Mouse (Mus musculus) activated CD4-positive, CD25-positive, alpha-beta regulatory T cell, adult 4 months (primary cell): ENCODE measurements around the gene Sumf1. TPM values are rescaled to one million over a fixed set of nuclear protein-coding genes. Genes with fewer than 3 reads are reported as not detected.
A peak's percentile ranks its signal among the peaks of the same experiment; 100 is the strongest.

Source experiments
- ATAC-seq: one replicate; pipeline ENCODE4 v1.8.0; 2017
- polyA plus RNA-seq, 2 experiments: library from polyadenylated mRNA; unstranded; fragments of 100-300 nt; shearing (Covaris generic); gene quantifications; one replicate each; pipeline ENCODE4 v1.2.1; 2017

Gene Sumf1
- polyA plus RNA-seq, 2 experiments from 2014 or later: 6.3 to 7.6 TPM

DNA sequence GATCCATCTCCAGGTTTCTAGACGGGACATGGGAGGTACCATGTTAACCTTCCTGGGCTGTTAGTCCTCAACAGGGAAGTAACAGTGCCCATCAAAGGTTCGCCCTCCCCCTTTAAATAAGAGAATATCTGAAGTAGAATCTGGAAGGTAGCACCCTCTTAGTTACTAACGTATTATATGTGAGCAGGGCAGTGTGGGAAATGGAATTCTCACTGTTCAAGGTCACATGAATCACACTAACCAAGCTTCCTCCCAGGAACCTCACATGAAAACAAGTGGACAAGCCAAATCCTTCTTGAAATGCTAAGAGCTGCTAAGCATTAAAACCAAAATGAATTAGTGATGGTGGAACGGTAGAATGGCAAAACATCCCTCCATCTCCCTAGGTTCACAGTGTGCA, 38.7 kb downstream of the Sumf1 start:
- ATAC-seq: no peak

DNA sequence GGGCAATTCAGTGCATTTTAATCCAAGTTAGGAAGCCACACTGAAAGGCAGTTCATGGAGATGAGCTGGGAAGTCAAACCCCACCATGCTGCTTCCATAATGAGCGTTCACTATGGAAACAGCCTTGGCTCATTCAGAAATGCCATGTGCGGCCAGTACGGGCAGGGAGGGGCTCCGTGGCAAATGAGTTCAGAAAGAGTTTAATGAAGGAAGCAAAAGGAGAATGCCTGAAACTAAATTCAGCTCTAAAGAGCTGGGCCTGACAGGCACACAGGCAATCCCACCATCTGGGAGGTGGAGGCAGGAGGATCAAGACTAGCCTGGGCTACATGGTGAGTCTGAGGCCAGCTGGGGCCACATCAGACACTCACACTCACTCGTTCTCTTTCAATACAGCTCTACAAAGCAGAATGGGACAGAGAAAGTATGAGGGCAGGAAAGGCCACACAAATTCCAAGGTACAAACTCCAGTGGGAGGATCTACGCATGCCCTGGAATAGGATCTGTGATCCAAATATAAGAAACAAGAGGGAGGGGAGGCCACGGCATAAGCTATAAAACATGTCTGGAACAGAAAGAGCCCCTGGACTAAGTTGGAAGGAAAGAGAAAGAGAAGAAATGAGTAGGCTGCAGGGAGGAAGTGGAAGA, 39.3 kb downstream of the Sumf1 start:
- no peak for ATAC-seq

- ATAC-seq: no peak
These were observed 40.1 kb downstream of the Sumf1 start for GRCm38 (mm10) chr6:108145241-108145640.

DNA sequence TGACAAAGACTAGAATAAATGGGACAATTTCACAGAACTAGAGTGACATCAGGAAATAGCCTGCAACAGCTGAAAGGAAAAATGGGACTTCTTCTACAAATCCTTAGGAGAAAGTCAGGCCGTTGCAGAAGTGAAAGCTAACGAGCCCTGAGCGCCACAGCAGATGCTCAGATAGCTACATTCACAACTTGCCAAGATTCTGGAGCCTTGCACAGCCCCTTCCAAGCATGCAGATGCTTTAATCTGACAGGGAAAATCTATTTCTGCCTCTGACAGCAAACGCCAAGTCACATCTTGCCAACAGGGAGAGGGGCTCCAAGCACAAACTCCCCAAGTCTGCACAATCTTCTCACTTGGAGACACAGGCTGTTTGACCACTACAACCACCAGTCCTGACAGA, 42.6 kb downstream of the Sumf1 start:
- no peak for ATAC-seq

DNA sequence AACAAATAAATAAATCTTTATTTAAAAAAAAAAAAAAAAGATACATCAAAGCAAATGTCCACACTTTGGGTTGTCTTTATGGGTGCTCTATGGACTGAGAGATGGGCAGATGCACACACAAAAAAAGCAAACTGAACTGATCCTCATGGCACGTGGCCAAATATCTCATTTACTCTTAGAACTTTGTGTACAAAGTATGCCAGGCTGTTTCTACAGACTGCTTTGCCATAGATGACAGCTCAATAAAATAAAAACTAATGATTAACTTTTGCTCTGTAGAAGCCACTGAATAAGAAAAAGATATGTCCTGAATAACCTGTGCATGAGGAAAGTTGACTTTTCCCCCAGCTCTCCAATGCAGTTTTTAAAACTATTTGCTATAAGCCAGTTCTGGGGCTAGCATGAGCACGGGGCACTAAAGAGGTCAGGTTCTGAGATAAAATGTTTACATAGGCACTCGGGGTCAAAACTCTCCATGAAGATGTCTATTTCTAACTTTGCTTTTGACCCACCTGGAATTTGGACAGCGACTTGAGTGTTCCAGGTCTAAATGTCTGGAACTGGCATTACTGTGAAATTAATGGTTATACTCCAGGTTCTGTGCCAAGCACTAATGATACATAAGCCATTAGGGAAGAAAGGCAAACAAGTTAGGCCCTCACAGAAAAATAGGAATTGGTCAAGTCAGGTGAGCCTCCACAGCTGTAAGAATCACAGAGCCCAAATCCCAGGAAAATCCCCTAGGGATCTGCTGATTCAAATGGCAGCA, 44.5 kb downstream of the Sumf1 start:
- ATAC-seq: no peak

DNA sequence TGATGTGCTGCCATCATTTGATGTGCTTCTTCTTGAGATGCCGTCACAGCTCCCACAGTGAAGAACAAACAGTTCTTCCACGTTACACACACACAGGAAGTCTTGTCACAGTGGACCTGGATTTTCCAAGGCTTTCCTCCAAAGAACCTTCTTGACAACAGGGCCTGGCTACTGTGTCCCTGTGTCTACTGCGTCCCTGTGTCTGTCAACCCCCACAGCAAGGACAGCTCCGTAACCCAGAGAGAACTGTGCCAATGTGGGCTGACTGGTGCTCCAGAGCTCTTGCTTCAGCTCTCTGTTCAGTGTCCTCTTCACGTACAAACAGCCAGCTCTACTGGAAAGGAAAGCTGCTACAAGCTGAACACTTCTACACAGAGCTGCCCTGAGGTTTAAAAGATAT, 48.4 kb downstream of the Sumf1 start:
- ATAC-seq: no peak

GRCm38 (mm10) chr6:108136286-108136685, 49.1 kb downstream of the Sumf1 start:
- no peak for ATAC-seq

- ATAC-seq: no peak
These were observed 53.0 kb downstream of the Sumf1 start for GRCm38 (mm10) chr6:108132268-108132935.

GRCm38 (mm10) chr6:108130718-108131117, 54.7 kb downstream of the Sumf1 start:
- no peak for ATAC-seq

GRCm38 (mm10) chr6:108126631-108127030, 58.8 kb downstream of the Sumf1 start:
- ATAC-seq: no peak

DNA sequence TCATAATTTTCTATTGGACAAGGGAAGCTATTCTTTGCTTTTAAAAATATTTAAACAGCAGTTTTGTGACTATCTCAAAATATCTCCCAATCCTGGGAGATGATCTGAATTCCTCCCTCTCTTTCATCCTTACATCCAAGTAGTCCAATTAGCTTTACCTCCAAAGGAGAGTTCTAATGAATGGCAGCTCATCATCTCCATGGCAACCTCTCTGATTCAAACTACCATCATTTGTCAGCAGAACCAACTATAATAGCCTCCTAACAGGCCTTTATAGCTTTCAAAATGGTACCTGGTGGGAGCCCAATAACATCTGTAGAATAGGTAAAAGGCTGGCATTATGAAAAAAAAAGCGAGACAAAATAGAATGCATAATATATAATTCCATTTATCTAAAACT, 59.9 kb downstream of the Sumf1 start:
- no peak for ATAC-seq

DNA sequence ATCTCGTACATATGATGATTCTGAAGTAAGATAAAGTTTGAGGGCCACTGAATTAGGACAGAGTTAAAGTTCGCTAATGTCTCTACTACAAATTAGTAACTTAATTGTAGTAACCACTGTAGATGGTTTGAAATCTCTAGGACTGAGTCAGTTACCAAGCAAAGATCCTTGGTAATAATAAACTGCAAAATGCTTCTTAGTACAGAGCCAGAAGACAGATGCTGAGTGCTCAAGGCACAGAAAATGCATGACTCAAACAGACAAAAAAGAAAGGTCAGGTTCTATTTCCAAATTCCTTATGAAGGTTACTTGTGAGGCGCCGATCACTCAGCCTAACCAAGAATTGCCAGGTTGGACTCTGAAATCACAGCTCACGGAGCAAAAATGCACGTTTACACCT, 67.5 kb downstream of the Sumf1 start:
- ATAC-seq: no peak

- no peak for ATAC-seq
These were observed 70.4 kb downstream of the Sumf1 start for GRCm38 (mm10) chr6:108114971-108115370.

GRCm38 (mm10) chr6:108111693-108112092, 73.7 kb downstream of the Sumf1 start:
- no peak for ATAC-seq

- no peak for ATAC-seq
These were observed 75.0 kb downstream of the Sumf1 start for GRCm38 (mm10) chr6:108110336-108110735.

DNA sequence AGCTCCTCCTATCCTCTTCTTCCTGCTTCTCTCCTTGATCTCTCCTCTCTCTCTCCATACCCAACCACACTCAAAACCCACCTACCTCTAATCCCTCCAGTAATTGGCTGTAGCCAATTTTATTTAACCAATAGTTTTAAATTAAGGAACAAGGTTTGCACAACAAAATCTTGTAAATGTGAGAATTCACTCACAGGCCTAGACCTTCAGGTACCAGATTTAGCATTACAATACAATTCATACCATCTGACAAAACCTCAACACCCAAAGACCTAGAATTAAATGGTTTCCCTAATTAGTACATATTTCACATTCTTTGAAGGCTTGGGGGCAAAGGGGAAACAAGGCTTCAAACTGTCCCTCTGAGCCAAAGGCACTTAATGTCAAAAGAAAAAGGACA, 78.0 kb downstream of the Sumf1 start:
- no peak for ATAC-seq

GRCm38 (mm10) chr6:108101936-108102830, 83.2 kb downstream of the Sumf1 start:
- no peak for ATAC-seq

- ATAC-seq: no peak
These were observed 86.5 kb downstream of the Sumf1 start for GRCm38 (mm10) chr6:108098846-108099217.

GRCm38 (mm10) chr6:108098171-108098845, 87.1 kb downstream of the Sumf1 start:
- ATAC-seq: peak; percentile 97

GRCm38 (mm10) chr6:108095445-108095844, 89.9 kb downstream of the Sumf1 start:
- no peak for ATAC-seq

GRCm38 (mm10) chr6:108093449-108093848, 91.9 kb downstream of the Sumf1 start:
- no peak for ATAC-seq

DNA sequence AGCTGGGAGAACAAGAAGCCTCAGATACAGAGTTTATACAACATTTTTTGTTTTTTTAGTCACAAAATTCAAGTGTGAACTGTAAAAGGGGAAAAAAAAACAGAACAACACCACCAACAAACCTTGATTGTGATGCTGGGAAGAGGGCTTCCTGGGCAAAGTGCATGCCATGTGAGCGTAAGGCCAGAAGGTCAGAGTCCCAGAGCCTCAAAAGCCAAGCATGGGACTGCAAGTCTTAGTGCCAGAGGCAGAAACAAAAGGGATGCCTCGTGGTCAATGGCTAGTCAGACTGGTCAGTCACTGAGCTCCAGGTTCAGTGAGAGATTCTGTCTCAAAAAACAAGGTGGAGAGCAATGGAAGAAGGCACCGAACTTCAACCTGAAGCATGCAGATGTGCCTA, 92.7 kb downstream of the Sumf1 start:
- ATAC-seq: no peak
